Mouse (Mus musculus): Measurements from ENCODE around the gene 1700010B08Rik.

DNA sequence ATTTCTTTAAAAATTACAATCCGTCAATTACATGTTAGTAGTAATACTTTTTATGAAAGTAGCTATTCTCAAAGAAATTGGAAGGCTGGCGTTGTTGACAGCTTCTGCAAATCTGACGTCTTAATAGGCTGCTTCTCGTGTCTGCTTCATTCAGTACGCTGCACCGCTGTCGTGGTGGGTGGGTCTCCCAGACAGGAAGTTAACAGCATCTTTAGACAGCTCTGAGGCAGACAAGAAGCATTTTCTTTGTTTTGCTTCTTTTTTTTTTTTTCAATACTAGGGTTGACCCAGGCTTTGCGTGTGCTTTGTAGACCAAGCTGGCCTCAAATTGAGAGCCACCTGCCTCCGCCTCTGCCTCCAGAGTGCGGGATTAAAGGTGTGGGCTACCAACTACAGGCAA lies 50.0 kb downstream of the 1700010B08Rik start:
- TF ChIP-seq POLR2A (IDR thresholded peaks at IDR 0.05; ENCODE audit: control insufficient read depth, low read depth, low read length): no peak
- TF ChIP-seq CTCF (IDR thresholded peaks at IDR 0.05; ENCODE audit: control insufficient read depth, insufficient read depth, insufficient replicate concordance, low read depth, low read length): no peak

All from testis, adult 2 months (tissue).